Mouse (Mus musculus) forebrain, postnatal 0 days (tissue): ENCODE results near the gene Sfrp5. TPM values are rescaled to one million over a fixed set of nuclear protein-coding genes. Genes with fewer than 3 reads are reported as not detected.

Source experiments
- ATAC-seq: fragments of 200-750 bp; cut with Nextera tagmentation; 2 replicates; pipeline ENCODE4 v1.8.0; 2017; ENCODE audit warnings: mild to moderate bottlenecking, moderate library complexity
- DNase-seq: peaks from one replicate; pipeline ENCODE4 v3.0.0-alpha.2; 2015
- H3K27ac ChIP-seq: fragments of 300-500 bp; sonication (generic); 2 replicates; pipeline ENCODE4 v1.5.1; 2014; ENCODE audit warnings: low read depth, mild to moderate bottlenecking, antibody characterized with exemption, low read length, moderate library complexity, mixed read lengths
- H3K27me3 ChIP-seq: fragments of 300-500 bp; sonication (generic); 2 replicates; pipeline ENCODE4 v1.6.1; 2014; ENCODE audit warnings: mild to moderate bottlenecking, low read length, mixed read lengths; ENCODE audit not compliant: insufficient read depth
- H3K36me3 ChIP-seq: fragments of 300-500 bp; sonication (generic); 2 replicates; pipeline ENCODE4 v1.6.1; 2014; ENCODE audit warnings: mild to moderate bottlenecking, moderate library complexity; ENCODE audit not compliant: insufficient read depth
- H3K4me1 ChIP-seq: fragments of 300-500 bp; sonication (generic); 2 replicates; pipeline ENCODE4 v1.6.1; 2014; ENCODE audit warnings: antibody characterized with exemption; ENCODE audit not compliant: insufficient read depth
- H3K4me2 ChIP-seq: fragments of 300-500 bp; sonication (generic); 2 replicates; pipeline ENCODE4 v1.6.1; 2014; ENCODE audit warnings: low read depth, mild to moderate bottlenecking, moderate library complexity
- H3K4me3 ChIP-seq: fragments of 300-500 bp; sonication (generic); 2 replicates; pipeline ENCODE4 v1.5.1; 2014; ENCODE audit warnings: low read depth, low read length, mixed read lengths
- H3K9ac ChIP-seq: fragments of 300-500 bp; sonication (generic); 2 replicates; pipeline ENCODE4 v1.6.1; 2014; ENCODE audit warnings: mild to moderate bottlenecking
- H3K9me3 ChIP-seq: fragments of 300-500 bp; sonication (generic); 2 replicates; pipeline ENCODE4 v1.6.1; 2016; ENCODE audit warnings: low read length
- CTCF ChIP-seq: sonication (generic); IDR thresholded peaks from 2 replicates; pipeline ENCODE4 v1.5.1; 2016; ENCODE audit warnings: antibody characterized with exemption, control low read depth, low read depth
- WGBS: fragments of 180-500 bp; shearing (Covaris S2); extraction: QIAGEN DNeasy Blood & Tissue Kit; methylation state at CpG from one replicate; pipeline ENCODE4 v1.1.7; 2014; 5-methylcytosine and 5-hydroxymethylcytosine counted together
- polyA plus RNA-seq: library from polyadenylated mRNA; unstranded; fragments of >200 nt; fragmentation: Nextera tagmentation; extraction: Ambion mirVana; gene quantifications from 2 replicates; pipeline ENCODE4 v1.2.1, GENCODE M21; 2015
- total RNA-seq: library from RNA; depleted of rRNA; stranded (reverse); fragments of >200 nt; gene quantifications from 2 replicates; pipeline ENCODE4 v1.2.3, GENCODE M21; 2014

Sfrp5 gene
- total and polyA plus RNA-seq, 2 experiments from 2014 or later, result 3.4 to 3.7 TPM

DNA sequence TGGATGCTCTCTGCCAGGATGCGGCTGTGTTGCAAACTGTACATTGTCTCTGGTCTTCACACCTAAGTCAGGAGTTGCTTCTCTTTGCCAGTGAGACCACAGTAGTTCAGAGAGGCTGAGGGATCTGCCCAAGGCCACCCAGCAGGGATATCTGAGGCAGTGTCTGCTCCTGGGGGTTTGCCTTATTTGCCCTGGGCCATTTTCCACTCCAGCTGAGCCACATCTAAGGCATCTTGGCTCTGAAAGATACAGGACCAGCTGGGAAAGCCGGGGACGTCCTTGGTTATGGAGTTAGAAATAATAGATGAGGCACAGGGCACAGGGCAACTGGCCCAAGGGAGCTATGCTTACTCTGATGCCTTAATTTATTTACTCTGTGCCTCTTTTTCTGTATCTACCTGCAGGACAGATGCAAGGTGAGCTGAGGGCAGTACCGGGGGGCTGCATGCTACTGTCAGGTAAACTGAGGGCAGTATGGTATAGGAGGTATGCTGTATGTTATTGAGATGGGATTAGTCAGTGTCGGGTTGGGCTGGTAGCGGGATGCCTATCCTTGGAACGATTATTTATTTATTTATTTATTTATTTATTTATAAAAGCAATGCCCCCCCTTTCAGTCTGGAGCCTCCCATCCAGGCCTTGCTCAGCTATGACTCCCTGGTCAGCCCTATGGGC lies 14.8 kb upstream of the Sfrp5 start:
- Histone ChIP-seq H3K27ac (no peak overlapping the region), H3K4me2 (no peak overlapping the region), H3K27me3 (no peaks in the 10 kb centered on the region), H3K9me3 (no peaks in the 10 kb centered on the region), H3K4me1 (no peaks in the 10 kb centered on the region), H3K4me3 (no peak overlapping the region), H3K9ac (no peak overlapping the region), H3K36me3 (no peaks in the 10 kb centered on the region)
- DNase-seq (no peak), ATAC-seq (no peak)
- no peak for TF ChIP-seq CTCF
- 83% methylated on average over 7 of the region's 7 CpGs for WGBS

- no peak overlapping the region for H3K4me2 ChIP-seq
- no peaks in the 10 kb centered on the region for H3K4me1 ChIP-seq
- H3K36me3 ChIP-seq, result no peaks in the 10 kb centered on the region
- 80% methylated on average over 2 of the region's 2 CpGs for WGBS
- ATAC-seq, result no peak
- H3K9me3 ChIP-seq, result no peaks in the 10 kb centered on the region
- H3K4me3 ChIP-seq, result no peak overlapping the region
- no peak overlapping the region for H3K27ac ChIP-seq
- no peaks in the 10 kb centered on the region for H3K27me3 ChIP-seq
- no peak for DNase-seq
- H3K9ac ChIP-seq, result no peak overlapping the region
- TF ChIP-seq CTCF, result no peak
Measured at GRCm38 (mm10) chr19:42214601-42215000, 12.5 kb upstream of the Sfrp5 start.

GRCm38 (mm10) chr19:42211936-42212335 lies 9.9 kb upstream of the Sfrp5 start:
- Histone ChIP-seq H3K4me1 (no peaks in the 10 kb centered on the region), H3K36me3 (no peaks in the 10 kb centered on the region), H3K27me3 (no peaks in the 10 kb centered on the region), H3K4me2 (no peak overlapping the region), H3K27ac (no peak overlapping the region), H3K9me3 (no peaks in the 10 kb centered on the region), H3K9ac (no peak overlapping the region), H3K4me3 (no peak overlapping the region)
- no peak for DNase-seq
- no peak for ATAC-seq
- WGBS, result 73% methylated on average over 8 of the region's 8 CpGs
- TF ChIP-seq CTCF, result no peak

- WGBS, result 70% methylated on average over 6 of the region's 6 CpGs
- Histone ChIP-seq H3K4me3 (no peak overlapping the region), H3K9ac (no peak overlapping the region), H3K36me3 (no peaks in the 10 kb centered on the region), H3K4me2 (no peak overlapping the region), H3K27me3 (no peaks in the 10 kb centered on the region), H3K9me3 (no peaks in the 10 kb centered on the region), H3K4me1 (no peaks in the 10 kb centered on the region), H3K27ac (no peak overlapping the region)
- ATAC-seq (no peak), DNase-seq (no peak)
- TF ChIP-seq CTCF, result no peak
Measured at GRCm38 (mm10) chr19:42209976-42210375, 7.9 kb upstream of the Sfrp5 start.

DNA sequence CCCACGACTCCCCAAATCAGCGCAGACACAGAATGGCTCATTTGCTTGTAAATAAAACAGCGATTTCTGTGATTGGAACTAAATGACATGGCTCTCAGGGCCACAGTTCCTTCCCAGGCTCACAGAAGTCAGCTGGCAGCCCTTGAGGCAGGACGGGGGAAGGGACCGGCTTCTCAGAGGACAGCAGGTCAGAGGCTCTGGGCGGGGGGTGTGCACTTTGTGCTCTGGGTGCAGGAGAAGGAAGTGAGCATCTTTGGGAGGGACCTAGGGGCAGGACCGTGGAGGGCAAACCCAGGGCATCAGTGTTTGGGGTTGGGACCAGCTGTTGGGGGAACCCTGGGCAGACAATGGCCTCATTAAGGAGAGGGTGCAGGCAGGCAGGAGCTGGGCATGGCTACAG lies 7.4 kb upstream of the Sfrp5 start:
- WGBS, result 40% methylated on average over 7 of the region's 7 CpGs
- Histone ChIP-seq H3K4me3 (no peak overlapping the region), H3K27ac (no peak overlapping the region), H3K4me1 (no peaks in the 10 kb centered on the region), H3K36me3 (no peaks in the 10 kb centered on the region), H3K27me3 (no peaks in the 10 kb centered on the region), H3K4me2 (no peak overlapping the region), H3K9me3 (no peaks in the 10 kb centered on the region), H3K9ac (no peak overlapping the region)
- DNase-seq (no peak), ATAC-seq (peak; percentile 23; the same call in 1 of the 2 replicates)
- TF ChIP-seq CTCF, result no peak

- Histone ChIP-seq H3K27ac (no peak overlapping the region), H3K4me1 (no peaks in the 10 kb centered on the region), H3K9ac (no peak overlapping the region), H3K27me3 (peaks cover 29% of the 10 kb centered on the region), H3K4me3 (no peak overlapping the region), H3K9me3 (no peaks in the 10 kb centered on the region), H3K4me2 (no peak overlapping the region), H3K36me3 (no peaks in the 10 kb centered on the region)
- no peak for TF ChIP-seq CTCF
- ATAC-seq (no peak), DNase-seq (no peak)
- 80% methylated on average over 8 of the region's 8 CpGs for WGBS
Measured at GRCm38 (mm10) chr19:42205201-42205600, 3.1 kb upstream of the Sfrp5 start.

DNA sequence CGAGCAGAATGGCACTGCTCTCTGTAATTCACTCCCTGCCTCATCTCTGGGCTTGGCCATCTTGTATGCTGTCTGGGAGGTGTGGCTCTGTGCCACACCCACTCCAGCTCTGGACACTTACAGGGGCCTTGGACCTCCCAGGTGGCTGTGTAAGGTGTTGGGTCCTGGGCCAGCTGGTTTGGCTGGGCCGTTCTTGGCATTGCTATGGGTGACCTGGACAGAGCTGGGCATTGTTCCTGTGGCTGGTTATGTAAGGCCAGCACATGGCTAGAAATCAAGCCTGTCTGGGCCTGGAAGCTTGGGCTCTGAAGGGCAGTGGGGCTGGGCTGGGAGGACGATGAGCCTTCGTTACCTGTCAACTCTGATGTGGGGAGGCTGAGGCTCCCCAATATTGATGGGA lies 2.3 kb upstream of the Sfrp5 start:
- 84% methylated on average over 4 of the region's 4 CpGs for whole genome bisulfite sequencing
- H3K9ac ChIP-seq, result no peak overlapping the region
- H3K9me3 ChIP-seq, result no peaks in the 10 kb centered on the region
- no peaks in the 10 kb centered on the region for H3K4me1 ChIP-seq
- ATAC-seq (no peak), DNase-seq (no peak)
- H3K27me3 ChIP-seq, result peaks cover 38% of the 10 kb centered on the region
- no peak overlapping the region for H3K4me2 ChIP-seq
- no peak overlapping the region for H3K27ac ChIP-seq
- no peak overlapping the region for H3K4me3 ChIP-seq
- no peak for TF ChIP-seq CTCF
- no peaks in the 10 kb centered on the region for H3K36me3 ChIP-seq
